Mouse (Mus musculus) ES-E14 (cell line): Measurements from ENCODE around the gene Fars2.

Source experiments
- MAFK ChIP-seq: IDR thresholded peaks from 2 replicates; pipeline ENCODE4 v1.6.1; 2014; ENCODE audit warnings: mild to moderate bottlenecking, low read depth, low read length, inconsistent platforms; ENCODE audit not compliant: insufficient read depth
- ZC3H11A ChIP-seq: IDR thresholded peaks from 2 replicates; pipeline ENCODE4 v1.6.1; 2012; ENCODE audit warnings: low read depth, mild to moderate bottlenecking, inconsistent platforms, low read length, borderline replicate concordance
- ZNF384 ChIP-seq: IDR thresholded peaks from 2 replicates; pipeline ENCODE4 v1.6.1; 2012; ENCODE audit warnings: low read depth, low read length, inconsistent platforms

DNA sequence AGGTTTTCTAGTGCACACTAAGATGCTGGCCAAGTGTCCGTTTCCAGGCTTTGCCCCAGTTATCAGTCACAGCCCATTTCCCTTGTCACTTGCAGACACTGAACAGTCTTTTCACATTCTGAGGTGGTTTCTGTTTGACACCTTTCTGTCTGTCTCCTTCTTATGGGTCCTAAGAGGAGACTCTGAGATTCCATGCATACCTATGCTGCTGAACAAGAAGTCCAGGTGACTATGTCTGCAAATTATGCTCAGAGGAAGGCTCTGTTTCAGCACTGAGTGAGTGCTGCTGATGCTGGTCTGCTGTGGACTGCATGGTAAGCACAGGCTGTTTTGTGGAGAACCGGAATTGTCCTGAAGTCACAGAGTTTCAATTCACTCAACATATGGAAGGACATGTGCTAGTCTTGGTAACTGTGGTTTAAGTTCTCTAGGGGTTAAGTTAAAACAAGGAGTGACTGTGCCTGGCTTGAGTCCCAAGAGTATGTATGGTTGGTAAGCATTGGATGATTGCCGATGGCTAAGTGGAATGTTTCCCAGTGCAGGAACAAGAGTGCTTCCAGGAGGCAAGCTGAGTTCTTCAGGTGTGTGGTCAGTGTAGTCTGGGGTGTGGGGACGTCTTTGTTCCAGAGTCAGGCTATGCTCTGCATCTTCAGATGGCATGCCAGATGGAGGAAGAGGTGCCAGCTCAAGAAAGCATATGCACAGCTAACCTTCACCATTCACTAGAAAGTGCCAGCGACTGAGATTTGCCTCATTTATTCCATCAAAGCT lies 35.7 kb downstream of the Fars2 start:
- no peak for TF ChIP-seq MAFK
- TF ChIP-seq ZNF384 = no peak
- TF ChIP-seq ZC3H11A = no peak
